Mouse (Mus musculus): ENCODE data around the gene Spryd3. TPM values are rescaled to one million over a fixed set of nuclear protein-coding genes. Genes with fewer than 3 reads are reported as not detected.
A peak's percentile ranks its signal among the peaks of the same experiment; 100 is the strongest.

The Spryd3 gene
- total and polyA plus RNA-seq, 3 experiments = 29.3 to 35.4 TPM; not detected in 1

GRCm38 (mm10) chr15:102107689-102108573, 28.1 kb downstream of the Spryd3 start:
- DNase-seq (ENCODE audit: low read depth, low spot score) = peak; percentile 93
- peaks cover 18 to 19% of the 10 kb centered on the region in 2 experiments for H3K4me1 ChIP-seq (ENCODE audit: control insufficient read depth in 1 of 2, insufficient read depth in 2 of 2, low read length in 2 of 2)
- H3K27me3 ChIP-seq (ENCODE audit: control insufficient read depth in 1 of 2, insufficient read depth in 2 of 2, low read length in 2 of 2) = no peaks in the 10 kb centered on the region
- H3K9ac ChIP-seq (ENCODE audit: control insufficient read depth, low read depth, low read length, poor library complexity, severe bottlenecking) = no peak overlapping the region; the same call in 1 of the 2 replicates
- H3K36me3 ChIP-seq (ENCODE audit: control insufficient read depth in 1 of 2, insufficient read depth in 2 of 2, low read length in 2 of 2) = peaks cover 0 to 5% of the 10 kb centered on the region in 2 experiments; a peak in 2 of 4 replicates
- H3K79me2 ChIP-seq (ENCODE audit: control insufficient read depth, insufficient read depth, low read length, poor library complexity) = no peaks in the 10 kb centered on the region
- no peak overlapping the region for H3K27ac ChIP-seq (ENCODE audit: control insufficient read depth, low read depth, low read length)
- no peaks in the 10 kb centered on the region for H3K9me3 ChIP-seq (replicated peaks; ENCODE audit: insufficient read depth, low read length)
- peak overlapping the region in 1 of 2 experiments; percentile 96; a peak in 2 of 4 replicates for H3K4me3 ChIP-seq (ENCODE audit: control insufficient read depth in 1 of 2, insufficient read depth in 1 of 2, low read depth in 2 of 2, low read length in 2 of 2)
- TF ChIP-seq POLR2AphosphoS5 (IDR thresholded peaks at IDR 0.05; ENCODE audit: borderline replicate concordance, low read depth, low read length) (no peak), ZNF384 (IDR thresholded peaks at IDR 0.05; ENCODE audit: low read depth, low read length) (no peak), CHD1 (IDR thresholded peaks at IDR 0.05; ENCODE audit: low read depth, low read length) (0 out of 2 replicates have a peak, but pooled peaks have one; percentile 44), SIN3A (IDR thresholded peaks at IDR 0.05; ENCODE audit: low read length) (no peak; the same call in 1 of the 2 replicates), NRF1 (IDR thresholded peaks at IDR 0.05; ENCODE audit: insufficient read depth, low read depth, low read length, poor library complexity, severe bottlenecking) (0 out of 2 replicates have a peak, but pooled peaks have one; percentile 4), RAD21 (IDR thresholded peaks at IDR 0.05; ENCODE audit: low read depth, low read length) (peak; percentile 68), GATA1 (IDR thresholded peaks at IDR 0.05; ENCODE audit: low read depth, low read length) (no peak), MXI1 (IDR thresholded peaks at IDR 0.05; ENCODE audit: low read depth, low read length) (peak; percentile 76), GABPA (IDR thresholded peaks at IDR 0.05; ENCODE audit: low read depth, low read length) (no peak), MYC (IDR thresholded peaks at IDR 0.05; ENCODE audit: low read depth, low read length) (peak; percentile 55; the same call in 1 of the 2 replicates), POLR2AphosphoS2 (IDR thresholded peaks at IDR 0.05; ENCODE audit: low read length) (no peak), MAX (IDR thresholded peaks at IDR 0.05; ENCODE audit: low read length) (peak; percentile 56), MEF2A (IDR thresholded peaks at IDR 0.05; ENCODE audit: extremely low read depth, insufficient replicate concordance, low read depth, low read length, poor library complexity, severe bottlenecking) (no peak), CHD2 (IDR thresholded peaks at IDR 0.05; ENCODE audit: low read length) (no peak), MAFK (IDR thresholded peaks at IDR 0.05; ENCODE audit: borderline replicate concordance, low read depth, low read length) (no peak), TBP (IDR thresholded peaks at IDR 0.05; ENCODE audit: low read depth, low read length) (0 out of 2 replicates have a peak, but pooled peaks have one; percentile 7), EP300 (IDR thresholded peaks at IDR 0.05; ENCODE audit: low read depth in 1 of 2, low read length in 2 of 2) (peak in 1 of 2 experiments; percentile 23; a peak in 1 of 4 replicates), CTCF (IDR thresholded peaks at IDR 0.05 in 2 of 3, conservative IDR thresholded peaks at IDR 0.05 in 1 of 3; ENCODE audit: control insufficient read depth in 1 of 3, insufficient read depth in 1 of 3, low read depth in 2 of 3, low read length in 3 of 3, poor library complexity in 1 of 3, severe bottlenecking in 1 of 3) (peak; percentile 76 to 95 (median 91)), USF1 (IDR thresholded peaks at IDR 0.05; ENCODE audit: low read depth, low read length) (no peak), HCFC1 (IDR thresholded peaks at IDR 0.05; ENCODE audit: low read depth, low read length) (peak; percentile 32; the same call in 1 of the 2 replicates), ZKSCAN1 (IDR thresholded peaks at IDR 0.05; ENCODE audit: low read depth, low read length) (no peak), ZC3H11A (IDR thresholded peaks at IDR 0.05; ENCODE audit: low read depth, low read length) (peak; percentile 40), MAZ (IDR thresholded peaks at IDR 0.05; ENCODE audit: low read depth, low read length) (peak; percentile 66; the same call in 1 of the 2 replicates), TCF12 (IDR thresholded peaks at IDR 0.05; ENCODE audit: low read depth, low read length) (0 out of 2 replicates have a peak, but pooled peaks have one; percentile 10), SMC3 (IDR thresholded peaks at IDR 0.05; ENCODE audit: low read depth, low read length) (peak; percentile 53), KAT2A (conservative IDR thresholded peaks at IDR 0.05; ENCODE audit: low read depth, low read length) (no peak), TAL1 (IDR thresholded peaks at IDR 0.05; ENCODE audit: low read length) (no peak), RCOR1 (IDR thresholded peaks at IDR 0.05; ENCODE audit: low read depth, low read length) (no peak), USF2 (IDR thresholded peaks at IDR 0.05; ENCODE audit: borderline replicate concordance in 1 of 2, insufficient read depth in 1 of 2, low read depth in 1 of 2, low read length in 2 of 2) (no peak), ELF1 (IDR thresholded peaks at IDR 0.05; ENCODE audit: low read depth, low read length) (0 out of 2 replicates have a peak, but pooled peaks have one; percentile 15), UBTF (IDR thresholded peaks at IDR 0.05; ENCODE audit: borderline replicate concordance, insufficient read depth, low read depth, low read length) (no peak), MYB (IDR thresholded peaks at IDR 0.05; ENCODE audit: low read depth, low read length) (no peak), E2F4 (IDR thresholded peaks at IDR 0.05; ENCODE audit: borderline replicate concordance, low read depth, low read length) (no peak), JUND (IDR thresholded peaks at IDR 0.05; ENCODE audit: low read depth, low read length) (no peak)
